Mouse (Mus musculus) hindbrain, embryonic 14.5 days (tissue): ENCODE measurements around the gene Olfr652. TPM values are rescaled to one million over a fixed set of nuclear protein-coding genes. Genes with fewer than 3 reads are reported as not detected.

Experiments
- ATAC-seq: fragments of 200-750 bp; cut with Nextera tagmentation; 2 replicates; pipeline ENCODE4 v1.8.0; 2017; ENCODE audit warnings: moderate number of reproducible peaks, mild to moderate bottlenecking, moderate TSS enrichment, moderate library complexity; ENCODE audit not compliant: low FRiP score
- DNase-seq: peaks from one replicate; pipeline ENCODE4 v3.0.0-alpha.2; 2015; ENCODE audit warnings: low spot score
- H3K27ac ChIP-seq: fragments of 300-500 bp; sonication (generic); 2 replicates; pipeline ENCODE4 v1.5.1; 2014; ENCODE audit warnings: mild to moderate bottlenecking, moderate library complexity
- H3K27me3 ChIP-seq: fragments of 300-500 bp; sonication (generic); 2 replicates; pipeline ENCODE4 v1.6.1; 2014; ENCODE audit warnings: mild to moderate bottlenecking, low read length, mixed read lengths; ENCODE audit not compliant: control insufficient read depth, insufficient read depth
- H3K36me3 ChIP-seq: fragments of 300-500 bp; sonication (generic); replicated peaks from 2 replicates; pipeline ENCODE4 v1.6.1; 2014; ENCODE audit not compliant: control insufficient read depth, insufficient read depth
- H3K4me1 ChIP-seq: fragments of 300-500 bp; sonication (generic); replicated peaks from 2 replicates; pipeline ENCODE4 v1.6.1; 2014; ENCODE audit warnings: antibody characterized with exemption, low read length, mixed read lengths; ENCODE audit not compliant: control insufficient read depth, insufficient read depth
- H3K4me2 ChIP-seq: fragments of 300-500 bp; sonication (generic); replicated peaks from 2 replicates; pipeline ENCODE4 v1.6.1; 2014; ENCODE audit warnings: mild to moderate bottlenecking, moderate library complexity
- H3K4me3 ChIP-seq: fragments of 300-500 bp; sonication (generic); replicated peaks from 2 replicates; pipeline ENCODE4 v1.5.1; 2014; ENCODE audit warnings: mild to moderate bottlenecking, low read length
- H3K9ac ChIP-seq: fragments of 300-500 bp; sonication (generic); 2 replicates; pipeline ENCODE4 v1.6.1; 2014
- H3K9me3 ChIP-seq: fragments of 300-500 bp; sonication (generic); 2 replicates; pipeline ENCODE4 v1.6.1; 2016; ENCODE audit warnings: low read length; ENCODE audit not compliant: control insufficient read depth
- WGBS: fragments of 180-500 bp; shearing (Covaris S2); extraction: QIAGEN DNeasy Blood & Tissue Kit; methylation state at CpG from one replicate; pipeline ENCODE4 v1.1.7; 2014; 5-methylcytosine and 5-hydroxymethylcytosine counted together
- polyA plus RNA-seq: library from polyadenylated mRNA; unstranded; fragments of >200 nt; fragmentation: Nextera tagmentation; extraction: Ambion mirVana; gene quantifications from 2 replicates; pipeline ENCODE4 v1.2.1, GENCODE M21; 2014

Gene Olfr652
- 0.04 and 0.07 TPM in 2 replicates for polyA plus RNA-seq

DNA sequence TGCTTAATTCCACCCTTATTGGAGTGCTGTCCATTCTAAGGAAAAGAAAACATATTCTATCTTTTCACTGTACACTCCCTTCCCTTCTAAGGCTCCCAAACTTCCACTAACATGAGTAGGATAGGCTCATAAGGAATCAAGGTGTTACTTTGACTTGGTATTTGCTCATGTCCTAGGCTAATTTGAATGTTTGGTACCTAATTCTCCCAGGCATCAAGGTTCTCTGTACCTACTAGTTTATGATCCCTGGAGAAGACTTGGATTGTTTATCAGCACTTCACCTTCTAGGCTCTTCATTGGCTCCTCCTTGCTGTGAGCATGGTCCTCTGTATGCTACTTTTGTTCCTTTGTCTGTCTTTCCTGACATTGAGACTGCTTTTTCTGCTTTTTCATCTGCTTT, at the start of gene Olfr652:
TSS of gene Olfr652 (plus strand) at position 301 of the 400 bp plus-strand sequence.
- ATAC-seq (no peak), DNase-seq (no peak)
- Histone ChIP-seq H3K9ac (no peak within 1 kb of the TSS), H3K4me2 (no peak within 1 kb of the TSS), H3K4me3 (no peak within 1 kb of the TSS), H3K27ac (no peak within 1 kb of the TSS), H3K36me3 (no peaks in the 10 kb centered on the region), H3K27me3 (no peaks in the 10 kb centered on the region), H3K9me3 (no peaks in the 10 kb centered on the region), H3K4me1 (no peaks in the 10 kb centered on the region)

DNA sequence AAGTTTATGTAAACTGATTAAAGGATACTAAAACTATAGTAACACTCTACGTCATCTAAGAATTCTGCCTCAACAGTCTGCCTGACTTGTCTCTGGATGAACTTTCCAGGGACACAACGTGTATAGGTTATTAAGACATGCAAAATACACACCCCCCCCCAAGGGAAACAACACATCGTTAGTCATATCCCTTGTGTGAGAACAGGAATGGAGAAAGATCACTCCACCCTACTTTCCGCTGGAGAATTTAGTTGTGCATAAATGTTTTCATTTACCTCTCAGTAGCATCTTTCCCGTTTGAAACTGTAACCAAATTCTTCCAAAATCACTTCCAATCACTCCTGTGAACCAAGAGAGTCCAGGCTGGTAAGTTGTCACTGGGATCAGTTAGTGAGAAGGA, 10.9 kb upstream of the Olfr652 start, which contains the start of gene Olfr651:
TSS of gene Olfr651 (plus strand) at position 301 of the 400 bp plus-strand sequence.
- no peak for DNase-seq

DNA sequence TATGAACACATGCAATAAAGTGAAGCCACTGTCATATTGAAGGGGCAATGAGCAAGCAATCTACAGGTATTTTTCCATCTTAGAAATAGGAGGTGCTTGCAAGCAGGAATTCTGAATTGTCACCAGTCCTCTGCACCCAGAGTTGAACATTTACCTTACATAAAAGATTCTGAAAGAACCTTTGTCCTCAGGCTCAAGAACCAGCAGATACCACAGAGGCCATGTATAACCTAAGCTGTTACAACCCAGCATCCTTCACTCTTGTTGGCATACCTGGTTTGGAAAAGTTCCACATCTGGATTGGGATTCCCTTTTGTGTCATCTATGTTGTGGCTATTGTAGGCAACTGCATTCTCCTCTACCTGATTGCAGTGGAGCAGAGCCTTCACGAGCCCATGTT, 8.0 kb upstream of the Olfr652 start:
- DNase-seq (no peak), ATAC-seq (no peak)
- H3K9ac ChIP-seq, result no peak overlapping the region
- no peaks in the 10 kb centered on the region for H3K36me3 ChIP-seq
- H3K9me3 ChIP-seq, result no peaks in the 10 kb centered on the region
- H3K27me3 ChIP-seq, result no peaks in the 10 kb centered on the region
- no peak overlapping the region for H3K4me3 ChIP-seq
- H3K4me2 ChIP-seq, result no peak overlapping the region
- H3K27ac ChIP-seq, result no peak overlapping the region
- H3K4me1 ChIP-seq, result no peaks in the 10 kb centered on the region
- 72% methylated on average over 1 of the region's 1 CpGs for WGBS

More for the DNA sequence above, 10.9 kb upstream of the Olfr652 start, which contains the start of gene Olfr651:
- Histone ChIP-seq H3K27ac (no peak within 1 kb of the TSS), H3K4me2 (no peak within 1 kb of the TSS), H3K4me1 (no peaks in the 10 kb centered on the region), H3K9ac (no peak within 1 kb of the TSS), H3K36me3 (no peaks in the 10 kb centered on the region), H3K4me3 (no peak within 1 kb of the TSS), H3K27me3 (no peaks in the 10 kb centered on the region), H3K9me3 (no peaks in the 10 kb centered on the region)
- no peak for ATAC-seq
- 87% methylated on average over 5 of the region's 5 CpGs for WGBS

DNA sequence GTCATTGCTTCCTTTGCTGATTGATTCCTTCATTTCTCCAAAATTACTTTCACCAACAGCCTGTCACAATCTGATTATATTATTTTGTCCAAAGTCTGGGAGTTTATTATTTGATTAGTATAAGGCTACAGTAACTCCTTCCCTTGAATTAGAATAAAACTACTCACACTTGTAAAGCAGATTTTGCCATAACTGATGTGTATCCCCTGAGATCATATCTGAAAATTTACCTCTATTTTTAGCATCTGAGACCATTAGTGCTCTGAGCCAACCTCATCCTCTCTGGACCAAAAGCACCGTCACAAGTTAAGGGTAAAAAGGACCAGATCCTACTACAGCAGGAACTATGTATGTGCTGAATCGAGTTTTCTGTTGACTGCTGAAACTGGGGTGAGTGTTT, 16.3 kb downstream of the Olfr652 start, which contains the start of gene Olfr653:
TSS of gene Olfr653 (plus strand) at position 301 of the 400 bp plus-strand sequence.
- H3K4me1 ChIP-seq, result no peaks in the 10 kb centered on the region
- H3K36me3 ChIP-seq, result no peaks in the 10 kb centered on the region
- H3K9ac ChIP-seq, result no peak within 1 kb of the TSS
- no peaks in the 10 kb centered on the region for H3K27me3 ChIP-seq
- ATAC-seq (no peak), DNase-seq (no peak)
- WGBS, result 77% methylated on average over 2 of the region's 2 CpGs
- no peak within 1 kb of the TSS for H3K4me3 ChIP-seq
- H3K27ac ChIP-seq, result no peak within 1 kb of the TSS
- no peaks in the 10 kb centered on the region for H3K9me3 ChIP-seq
- no peak within 1 kb of the TSS for H3K4me2 ChIP-seq

DNA sequence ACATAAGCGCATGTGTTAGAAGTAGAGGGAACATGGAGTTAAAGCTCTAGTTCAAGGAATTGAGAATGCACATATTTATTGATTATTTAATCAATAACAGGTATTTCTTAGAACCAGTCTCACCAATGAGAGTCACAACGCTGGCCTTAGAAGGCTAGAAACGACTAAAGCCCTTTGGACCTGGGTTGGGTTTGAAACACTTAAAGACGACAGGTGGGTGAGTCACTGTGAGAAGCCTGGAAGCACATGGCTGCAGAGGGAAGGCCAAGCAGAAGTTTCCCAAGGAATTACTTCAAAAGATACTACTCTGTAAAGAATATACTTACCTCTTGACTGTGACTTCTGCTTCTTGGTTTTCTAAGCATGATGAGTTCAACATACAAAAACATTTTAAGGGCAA, 20.1 kb downstream of the Olfr652 start:
- Histone ChIP-seq H3K4me3 (no peak overlapping the region), H3K27me3 (no peaks in the 10 kb centered on the region), H3K9ac (no peak overlapping the region), H3K27ac (no peak overlapping the region), H3K4me1 (no peaks in the 10 kb centered on the region), H3K4me2 (no peak overlapping the region), H3K9me3 (no peaks in the 10 kb centered on the region), H3K36me3 (no peaks in the 10 kb centered on the region)
- WGBS, result 95% methylated on average over 4 of the region's 4 CpGs
- ATAC-seq, result no peak
- no peak for DNase-seq

DNA sequence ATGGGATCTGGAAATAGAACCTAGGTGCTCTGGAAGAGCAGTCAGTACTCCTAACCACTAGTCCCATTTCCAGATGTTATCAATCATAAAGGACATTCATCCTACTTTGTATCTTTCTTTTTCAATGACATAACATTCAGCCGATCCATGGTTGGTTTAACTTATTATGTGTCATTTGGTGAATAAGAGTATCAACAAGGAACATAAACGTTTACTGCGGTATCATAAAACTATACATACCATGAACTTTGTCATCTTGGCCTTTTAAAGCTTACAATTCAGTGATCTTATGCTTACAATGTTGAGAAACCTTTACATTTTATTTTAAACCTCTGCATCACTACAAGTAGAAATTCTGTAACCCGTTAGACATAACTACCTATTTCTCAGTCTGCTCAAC, 20.7 kb downstream of the Olfr652 start:
- no peaks in the 10 kb centered on the region for H3K4me1 ChIP-seq
- no peaks in the 10 kb centered on the region for H3K36me3 ChIP-seq
- DNase-seq, result no peak
- H3K4me3 ChIP-seq, result no peak overlapping the region
- no peaks in the 10 kb centered on the region for H3K27me3 ChIP-seq
- no peak overlapping the region for H3K27ac ChIP-seq
- no peak overlapping the region for H3K4me2 ChIP-seq
- H3K9ac ChIP-seq, result no peak overlapping the region
- ATAC-seq, result no peak
- H3K9me3 ChIP-seq, result no peaks in the 10 kb centered on the region
- 90% methylated on average over 4 of the region's 4 CpGs for WGBS

DNA sequence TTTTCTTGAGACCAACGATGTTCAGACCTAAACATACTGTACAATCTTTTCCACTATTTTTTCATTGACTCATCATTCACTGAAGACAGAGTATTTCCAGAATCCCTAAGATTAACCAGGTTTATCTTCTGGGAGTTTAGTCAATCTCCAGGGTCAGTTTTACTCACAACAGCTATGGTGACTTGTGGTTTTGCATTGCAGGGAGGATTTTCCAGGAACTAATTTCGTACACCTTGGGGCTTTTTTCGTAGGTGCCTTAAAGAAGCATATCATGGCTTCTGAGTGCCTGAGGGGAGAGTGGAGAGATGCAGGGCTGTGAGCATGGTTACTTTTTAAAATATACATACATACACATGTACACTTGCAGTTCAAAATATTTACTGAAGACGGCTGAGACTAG, 26.0 kb downstream of the Olfr652 start, which contains the start of gene Olfr654:
TSS of gene Olfr654 (plus strand) at position 301 of the 400 bp plus-strand sequence.
- WGBS, result 93% methylated on average over 4 of the region's 4 CpGs
- no peaks in the 10 kb centered on the region for H3K4me1 ChIP-seq
- no peaks in the 10 kb centered on the region for H3K36me3 ChIP-seq
- H3K9ac ChIP-seq, result no peak within 1 kb of the TSS
- no peaks in the 10 kb centered on the region for H3K9me3 ChIP-seq
- H3K27ac ChIP-seq, result no peak within 1 kb of the TSS
- DNase-seq (no peak), ATAC-seq (no peak)
- no peak within 1 kb of the TSS for H3K4me3 ChIP-seq
- no peak within 1 kb of the TSS for H3K4me2 ChIP-seq
- no peaks in the 10 kb centered on the region for H3K27me3 ChIP-seq

DNA sequence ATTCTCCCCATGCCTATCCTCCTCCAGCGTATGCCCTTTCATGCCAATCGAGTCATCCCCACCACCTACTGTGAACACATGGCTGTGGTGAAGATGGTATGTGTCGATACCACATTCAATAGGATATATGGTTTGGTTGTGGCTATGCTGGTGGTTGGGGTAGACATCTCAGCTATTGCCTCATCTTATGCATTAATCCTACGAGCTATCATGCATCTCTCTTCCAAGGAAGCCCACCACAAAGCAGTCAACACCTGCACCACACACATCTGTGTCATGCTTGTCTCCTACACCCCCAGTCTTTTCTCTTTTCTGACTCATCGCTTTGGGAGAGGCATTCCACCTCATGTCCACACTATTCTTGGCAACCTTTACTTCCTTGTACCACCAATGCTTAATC, 27.6 kb downstream of the Olfr652 start:
- WGBS, result 86% methylated on average over 5 of the region's 5 CpGs

DNA sequence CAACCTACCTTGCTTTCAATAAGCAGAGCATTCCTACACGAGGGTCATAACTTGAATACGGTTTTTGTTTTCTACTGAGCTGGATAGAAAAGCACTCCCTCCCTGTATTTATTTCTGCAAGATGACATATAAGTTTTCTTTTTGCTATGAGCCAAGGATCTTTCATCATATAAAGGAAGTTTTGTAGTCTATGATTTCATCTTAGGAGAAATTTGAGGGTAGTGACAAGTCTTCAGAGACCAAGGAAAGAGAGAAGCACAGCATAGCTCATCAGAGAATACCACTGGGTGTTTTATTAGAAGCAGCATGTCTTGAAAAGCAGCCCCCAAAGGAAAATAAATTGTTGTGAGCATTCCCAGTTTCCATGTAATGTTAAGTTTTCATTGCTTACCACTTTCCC, 41.0 kb downstream of the Olfr652 start, which contains the start of gene Olfr655:
TSS of gene Olfr655 (minus strand) at position 101 of the 400 bp plus-strand sequence.
- ATAC-seq (no peak), DNase-seq (no peak)
- Histone ChIP-seq H3K27me3 (no peaks in the 10 kb centered on the region), H3K4me1 (no peaks in the 10 kb centered on the region), H3K36me3 (no peaks in the 10 kb centered on the region), H3K9ac (no peak within 1 kb of the TSS), H3K4me3 (no peak within 1 kb of the TSS), H3K27ac (no peak within 1 kb of the TSS), H3K9me3 (no peaks in the 10 kb centered on the region), H3K4me2 (no peak within 1 kb of the TSS)
- WGBS, result 90% methylated on average over 2 of the region's 2 CpGs

More for the DNA sequence above, 27.6 kb downstream of the Olfr652 start:
- ATAC-seq (no peak), DNase-seq (no peak)
- Histone ChIP-seq H3K9ac (no peak overlapping the region), H3K36me3 (no peaks in the 10 kb centered on the region), H3K4me1 (no peaks in the 10 kb centered on the region), H3K4me3 (no peak overlapping the region), H3K4me2 (no peak overlapping the region), H3K9me3 (no peaks in the 10 kb centered on the region), H3K27me3 (no peaks in the 10 kb centered on the region), H3K27ac (no peak overlapping the region)

DNA sequence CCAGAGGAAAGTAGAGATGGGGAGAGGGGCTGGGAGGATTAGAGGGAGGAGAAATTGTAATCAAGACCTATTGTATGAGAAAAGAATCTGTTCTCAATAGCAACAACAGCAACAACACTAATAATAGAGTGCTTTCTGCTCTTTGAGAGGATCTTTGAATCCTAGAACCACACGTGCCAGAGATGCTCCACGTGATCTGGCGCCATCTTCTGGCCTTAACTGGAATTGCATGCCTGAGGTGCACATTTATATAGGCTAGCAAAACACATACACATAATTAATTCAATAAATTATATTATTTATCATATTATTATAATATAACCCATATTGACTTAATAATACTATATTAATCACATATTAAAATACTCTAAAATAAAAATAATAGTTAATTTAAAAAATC, 42.5 kb downstream of the Olfr652 start:
- no peaks in the 10 kb centered on the region for H3K27me3 ChIP-seq
- WGBS, result 7% methylated on average over 3 of the region's 3 CpGs
- ATAC-seq, result no peak
- no peaks in the 10 kb centered on the region for H3K4me1 ChIP-seq
- no peak overlapping the region for H3K4me3 ChIP-seq
- no peak overlapping the region for H3K9ac ChIP-seq
- DNase-seq, result peak; percentile 30
- H3K9me3 ChIP-seq, result no peaks in the 10 kb centered on the region
- H3K27ac ChIP-seq, result no peak overlapping the region
- no peak overlapping the region for H3K4me2 ChIP-seq
- no peaks in the 10 kb centered on the region for H3K36me3 ChIP-seq
